Comparison of ENCODE assay signal across 9 mouse cellular contexts in genomic region chr11:78983539-78983938, GRCm38 (mm10). TPM values are rescaled to one million over a fixed set of nuclear protein-coding genes. Genes with fewer than 3 reads are reported as not detected.
DNase-seq lines count a peak whose midpoint lies in the region; ATAC-seq and TF ChIP-seq lines count a peak whose summit lies in the region.
"Had no signal": no experiment of that assay in that cellular context is flagged by ENCODE, and none has a peak within 500 bp of the region (broad histone marks: within the 10 kb centered on the region; RNA-seq: fewer than 3 reads in every experiment).

No protein-coding gene starts in this region.

- peak; percentile 90 for DNase-seq in heart, adult 11 months
- no peak for DNase-seq in heart, postnatal 4 days
- no peak for DNase-seq in lung, postnatal 10 days
- DNase-seq in liver, postnatal 0 days = no peak
- no peak for DNase-seq in left cerebral cortex, postnatal 10 days (ENCODE audit: extremely low spot score in 1 of 2, low spot score in 2 of 2)
- DNase-seq: cerebellum, postnatal 36 days had no signal

- no peaks in the 10 kb centered on the region for H3K36me3 ChIP-seq in lung, embryonic 15.5 days
- peaks cover 2% of the 10 kb centered on the region for H3K36me3 ChIP-seq in liver, postnatal 0 days (replicated peaks; ENCODE audit: insufficient read depth, low read length)
- no peaks in the 10 kb centered on the region for H3K36me3 ChIP-seq in midbrain, embryonic 16.5 days (ENCODE audit: control insufficient read depth, insufficient read depth, low read length)

- no peak overlapping the region for H3K9ac ChIP-seq in lung, embryonic 15.5 days
- H3K9ac ChIP-seq in liver, postnatal 0 days (replicated peaks) = peak overlapping the region; percentile 73
- H3K9ac ChIP-seq in midbrain, embryonic 16.5 days (ENCODE audit: low read depth, low read length) = no peak overlapping the region

- H3K9me3 ChIP-seq in lung, embryonic 15.5 days = no peaks in the 10 kb centered on the region
- H3K9me3 ChIP-seq in liver, postnatal 0 days (ENCODE audit: low read length) = no peaks in the 10 kb centered on the region
- no peaks in the 10 kb centered on the region for H3K9me3 ChIP-seq in midbrain, embryonic 16.5 days (replicated peaks; ENCODE audit: control insufficient read depth, low read length, poor library complexity, severe bottlenecking)

- TF ChIP-seq EP300 in liver, postnatal 0 days (IDR thresholded peaks at IDR 0.05; ENCODE audit: low read depth) = no peak

- H3K27me3 ChIP-seq in lung, embryonic 15.5 days = no peaks in the 10 kb centered on the region
- H3K27me3 ChIP-seq in liver, postnatal 0 days (ENCODE audit: insufficient read depth, low read length) = no peaks in the 10 kb centered on the region
- no peaks in the 10 kb centered on the region for H3K27me3 ChIP-seq in midbrain, embryonic 16.5 days (ENCODE audit: control insufficient read depth, insufficient read depth, low read depth, low read length)

- intact Hi-C loops in left cerebral cortex, postnatal 10 days (cut with DNase I) = no loop called here

- TF ChIP-seq CTCF in liver, postnatal 0 days (IDR thresholded peaks at IDR 0.05; ENCODE audit: low read depth) = no peak

- 78% methylated on average over 7 of the region's 7 CpGs for WGBS in lung, embryonic 15.5 days
- WGBS in liver, postnatal 0 days (ENCODE audit: insufficient replicate concordance) = 36% methylated on average over 7 of the region's 7 CpGs
- 84% methylated on average over 7 of the region's 7 CpGs for WGBS in midbrain, embryonic 16.5 days

- no peak overlapping the region for H3K27ac ChIP-seq in lung, embryonic 15.5 days
- H3K27ac ChIP-seq in liver, postnatal 0 days (ENCODE audit: low read depth) = peak overlapping the region; percentile 94
- H3K27ac ChIP-seq in midbrain, embryonic 16.5 days (ENCODE audit: low read length) = no peak overlapping the region

- peaks cover 14% of the 10 kb centered on the region for H3K4me1 ChIP-seq in lung, embryonic 15.5 days
- H3K4me1 ChIP-seq in liver, postnatal 0 days (ENCODE audit: insufficient read depth) = peaks cover 43% of the 10 kb centered on the region
- H3K4me1 ChIP-seq in midbrain, embryonic 16.5 days (ENCODE audit: control insufficient read depth, insufficient read depth, low read length) = no peaks in the 10 kb centered on the region

- ATAC-seq in lung, embryonic 15.5 days (ENCODE audit: borderline replicate concordance, extremely low read depth, low FRiP score, low TSS enrichment) = no peak
- ATAC-seq in erythroblast, adult 5-6 weeks (replicated peaks; ENCODE audit: low FRiP score, poor library complexity, severe bottlenecking) = peak; percentile 49
- ATAC-seq in liver, postnatal 0 days = no peak
- no peak for ATAC-seq in midbrain, embryonic 16.5 days

- peak overlapping the region; percentile 43; the same call in 1 of the 2 replicates for H3K4me2 ChIP-seq in lung, embryonic 15.5 days
- peak overlapping the region; percentile 73 for H3K4me2 ChIP-seq in liver, postnatal 0 days (ENCODE audit: low read depth, low read length)
- no peak overlapping the region for H3K4me2 ChIP-seq in midbrain, embryonic 16.5 days (ENCODE audit: low read length)

- no peak overlapping the region for H3K4me3 ChIP-seq in lung, embryonic 15.5 days
- peak overlapping the region; percentile 69 for H3K4me3 ChIP-seq in liver, postnatal 0 days (ENCODE audit: low read depth, low read length)
- H3K4me3 ChIP-seq in midbrain, embryonic 16.5 days (ENCODE audit: low read depth, low read length) = no peak overlapping the region

RNA-seq across cellular contexts. Expression of gene Lgals9, which starts 1.2 kb away (rescaled TPM):
- total RNA-seq in heart, postnatal 4 days (2021) = 10 to 100 TPM; 51.8 to 56.0 TPM
- polyA plus RNA-seq in lung, embryonic 15.5 days (2015; fragmentation: Nextera tagmentation; extraction: Ambion mirVana) = 42.9 and 52.8 TPM in 2 replicates
- 155 and 163 TPM in 2 replicates for total RNA-seq in erythroblast, adult 5-6 weeks (2015; ENCODE audit: low replicate concordance)
- 39.4 and 48.7 TPM in 2 replicates for total RNA-seq in erythroblast, adult 5-6 weeks (2017; ENCODE audit: low replicate concordance)
- polyA plus RNA-seq in liver, postnatal 0 days (2015; fragmentation: Nextera tagmentation; extraction: Ambion mirVana) = 361 and 373 TPM in 2 replicates
- total RNA-seq in left cerebral cortex, postnatal 10 days (2021) = 1 to 10 TPM; 7.3 to 8.3 TPM
- polyA plus RNA-seq in midbrain, embryonic 16.5 days (2015; fragmentation: Nextera tagmentation; extraction: Ambion mirVana) = 7.6 and 8.0 TPM in 2 replicates

Comparison
In these comparisons a context has a peak if more than half of its experiments do, and no peak if none do; other contexts are left out.
1. RNA of gene Lgals9, which starts 1.2 kb away (total RNA-seq): 39.4 to 163 TPM in erythroblast, adult 5-6 weeks and 51.8 to 56.0 TPM in heart, postnatal 4 days; 7.3 to 8.3 TPM in left cerebral cortex, postnatal 10 days; every median in the first group is over 4 times any median in the second.